Mouse (Mus musculus) limb, embryonic 15.5 days (tissue): ENCODE data around the gene 4930507D05Rik. TPM values are rescaled to one million over a fixed set of nuclear protein-coding genes. Genes with fewer than 3 reads are reported as not detected.

Experiments
- ATAC-seq: fragments of 200-750 bp; cut with Nextera tagmentation; 2 replicates; pipeline ENCODE4 v1.8.0; 2017; ENCODE audit warnings: low read depth, moderate TSS enrichment; ENCODE audit not compliant: insufficient number of reproducible peaks, low FRiP score, low TSS enrichment
- H3K27ac ChIP-seq: fragments of 300-500 bp; sonication (generic); 2 replicates; pipeline ENCODE4 v1.5.1; 2015; ENCODE audit warnings: moderate library complexity, mild to moderate bottlenecking, inconsistent platforms
- H3K27me3 ChIP-seq: fragments of 300-500 bp; sonication (generic); 2 replicates; pipeline ENCODE4 v1.6.1; 2015; ENCODE audit warnings: inconsistent platforms
- H3K36me3 ChIP-seq: fragments of 300-500 bp; sonication (generic); 2 replicates; pipeline ENCODE4 v1.6.1; 2015; ENCODE audit warnings: inconsistent platforms
- H3K4me1 ChIP-seq: fragments of 300-500 bp; sonication (generic); 2 replicates; pipeline ENCODE4 v1.6.1; 2015; ENCODE audit warnings: inconsistent platforms
- H3K4me2 ChIP-seq: fragments of 300-500 bp; sonication (generic); 2 replicates; pipeline ENCODE4 v1.6.1; 2015; ENCODE audit warnings: mild to moderate bottlenecking, inconsistent platforms
- H3K4me3 ChIP-seq: fragments of 300-500 bp; sonication (generic); 2 replicates; pipeline ENCODE4 v1.5.1; 2015; ENCODE audit warnings: mild to moderate bottlenecking, inconsistent platforms
- H3K9ac ChIP-seq: fragments of 300-500 bp; sonication (generic); 2 replicates; pipeline ENCODE4 v1.6.1; 2015; ENCODE audit warnings: inconsistent platforms
- H3K9me3 ChIP-seq: fragments of 300-500 bp; sonication (generic); 2 replicates; pipeline ENCODE4 v1.6.1; 2016; ENCODE audit warnings: inconsistent platforms
- WGBS: fragments of 180-500 bp; shearing (Covaris S2); methylation state at CpG from one replicate; pipeline ENCODE4 v1.1.7; 2015; 5-methylcytosine and 5-hydroxymethylcytosine counted together
- polyA plus RNA-seq: library from polyadenylated mRNA; unstranded; fragments of >200 nt; fragmentation: Nextera tagmentation; extraction: Ambion mirVana; gene quantifications from 2 replicates; pipeline ENCODE4 v1.2.1, GENCODE M21; 2015

The 4930507D05Rik gene
- 0.35 and 0.37 TPM in 2 replicates for polyA plus RNA-seq

GRCm38 (mm10) chr10:62449364-62450279, at the start of gene 4930507D05Rik, which contains the start of gene Supv3l1:
Gene 4930507D05Rik (plus strand): TSS chr10:62449489.
Gene Supv3l1 (minus strand): TSS chr10:62449738.
- peaks cover 33% of the 10 kb centered on the region for H3K36me3 ChIP-seq
- H3K27ac ChIP-seq = peak within 1 kb of the TSS; percentile 95
- ATAC-seq = peak; percentile 86
- peak within 1 kb of the TSS; percentile 71 for H3K4me2 ChIP-seq
- H3K4me3 ChIP-seq = peak within 1 kb of the TSS; percentile 99
- no peaks in the 10 kb centered on the region for H3K27me3 ChIP-seq
- H3K9ac ChIP-seq = peak within 1 kb of the TSS; percentile 99
- H3K9me3 ChIP-seq = no peaks in the 10 kb centered on the region
- H3K4me1 ChIP-seq = peaks cover 16% of the 10 kb centered on the region
- under 1% methylated on average over 73 of the region's 73 CpGs for WGBS

- no peaks in the 10 kb centered on the region for H3K9me3 ChIP-seq
- no peaks in the 10 kb centered on the region for H3K36me3 ChIP-seq
- no peak overlapping the region for H3K4me3 ChIP-seq
- ATAC-seq = peak; percentile 62; the same call in 1 of the 2 replicates
- H3K4me2 ChIP-seq = no peak overlapping the region
- H3K27me3 ChIP-seq = peaks cover 5% of the 10 kb centered on the region; the same call in 1 of the 2 replicates
- 0 out of 2 replicates have a peak overlapping the region, but pooled peaks have one; percentile 17 for H3K27ac ChIP-seq
- H3K9ac ChIP-seq = no peak overlapping the region
- 75% methylated on average over 19 of the region's 19 CpGs for WGBS
- H3K4me1 ChIP-seq = peaks cover 8% of the 10 kb centered on the region
Measured at GRCm38 (mm10) chr10:62401641-62402111, 47.6 kb upstream of the 4930507D05Rik start.

- Histone ChIP-seq H3K4me2 (peak overlapping the region; percentile 32), H3K4me1 (peaks cover 8% of the 10 kb centered on the region), H3K27me3 (peaks cover 11% of the 10 kb centered on the region; the same call in 1 of the 2 replicates), H3K27ac (no peak overlapping the region), H3K36me3 (no peaks in the 10 kb centered on the region), H3K9ac (no peak overlapping the region), H3K9me3 (no peaks in the 10 kb centered on the region), H3K4me3 (peak overlapping the region; percentile 8; the same call in 1 of the 2 replicates)
- ATAC-seq = no peak
- 31% methylated on average over 14 of the region's 14 CpGs for WGBS
Measured at GRCm38 (mm10) chr10:62404901-62405300, 44.4 kb upstream of the 4930507D05Rik start.

- Histone ChIP-seq H3K4me2 (no peak overlapping the region), H3K4me1 (no peaks in the 10 kb centered on the region), H3K36me3 (no peaks in the 10 kb centered on the region), H3K27ac (no peak overlapping the region), H3K9ac (no peak overlapping the region), H3K27me3 (0 out of 2 replicates have a peak, but pooled peaks cover 5% of the 10 kb centered on the region), H3K9me3 (no peaks in the 10 kb centered on the region), H3K4me3 (no peak overlapping the region)
- no peak for ATAC-seq
- 11% methylated on average over 5 of the region's 5 CpGs for WGBS
Measured at GRCm38 (mm10) chr10:62410943-62411342, 38.3 kb upstream of the 4930507D05Rik start.

GRCm38 (mm10) chr10:62411431-62412410, 37.6 kb upstream of the 4930507D05Rik start:
- no peak for ATAC-seq
- H3K9ac ChIP-seq = no peak overlapping the region
- 70% methylated on average over 19 of the region's 19 CpGs for WGBS

GRCm38 (mm10) chr10:62412906-62413605, 36.2 kb upstream of the 4930507D05Rik start:
- no peak overlapping the region for H3K4me2 ChIP-seq
- 13% methylated on average over 8 of the region's 8 CpGs for whole genome bisulfite sequencing

More at GRCm38 (mm10) chr10:62411431-62412410, 37.6 kb upstream of the 4930507D05Rik start:
- Histone ChIP-seq H3K4me3 (no peak overlapping the region), H3K9me3 (no peaks in the 10 kb centered on the region), H3K4me1 (no peaks in the 10 kb centered on the region), H3K4me2 (no peak overlapping the region), H3K27me3 (0 out of 2 replicates have a peak, but pooled peaks cover 5% of the 10 kb centered on the region), H3K27ac (no peak overlapping the region), H3K36me3 (no peaks in the 10 kb centered on the region)

GRCm38 (mm10) chr10:62413606-62413982, 35.7 kb upstream of the 4930507D05Rik start:
- 38% methylated on average over 4 of the region's 4 CpGs for WGBS
- no peaks in the 10 kb centered on the region for H3K9me3 ChIP-seq
- no peak overlapping the region for H3K4me2 ChIP-seq
- no peaks in the 10 kb centered on the region for H3K36me3 ChIP-seq
- no peak overlapping the region for H3K27ac ChIP-seq
- no peaks in the 10 kb centered on the region for H3K27me3 ChIP-seq
- no peak overlapping the region for H3K4me3 ChIP-seq
- H3K9ac ChIP-seq = no peak overlapping the region
- no peaks in the 10 kb centered on the region for H3K4me1 ChIP-seq
- ATAC-seq = no peak

More at GRCm38 (mm10) chr10:62412906-62413605, 36.2 kb upstream of the 4930507D05Rik start:
- Histone ChIP-seq H3K9me3 (no peaks in the 10 kb centered on the region), H3K9ac (no peak overlapping the region), H3K4me3 (no peak overlapping the region), H3K27me3 (no peaks in the 10 kb centered on the region), H3K36me3 (no peaks in the 10 kb centered on the region), H3K27ac (no peak overlapping the region), H3K4me1 (no peaks in the 10 kb centered on the region)
- no peak; the same call in 1 of the 2 replicates for ATAC-seq

GRCm38 (mm10) chr10:62418831-62419356, 30.4 kb upstream of the 4930507D05Rik start:
- H3K4me2 ChIP-seq = no peak overlapping the region

GRCm38 (mm10) chr10:62419422-62419821, 29.9 kb upstream of the 4930507D05Rik start:
- no peak overlapping the region for H3K9ac ChIP-seq
- no peak overlapping the region for H3K4me3 ChIP-seq
- no peaks in the 10 kb centered on the region for H3K9me3 ChIP-seq
- no peak overlapping the region for H3K4me2 ChIP-seq
- WGBS = 63% methylated on average over 5 of the region's 5 CpGs
- H3K27ac ChIP-seq = no peak overlapping the region
- no peaks in the 10 kb centered on the region for H3K27me3 ChIP-seq
- no peaks in the 10 kb centered on the region for H3K36me3 ChIP-seq
- no peaks in the 10 kb centered on the region for H3K4me1 ChIP-seq
- no peak for ATAC-seq

More at GRCm38 (mm10) chr10:62418831-62419356, 30.4 kb upstream of the 4930507D05Rik start:
- Histone ChIP-seq H3K9ac (no peak overlapping the region), H3K27me3 (no peaks in the 10 kb centered on the region), H3K36me3 (no peaks in the 10 kb centered on the region), H3K4me3 (no peak overlapping the region), H3K9me3 (no peaks in the 10 kb centered on the region), H3K27ac (no peak overlapping the region), H3K4me1 (no peaks in the 10 kb centered on the region)
- ATAC-seq = no peak
- 74% methylated on average over 7 of the region's 7 CpGs for WGBS

- 66% methylated on average over 6 of the region's 6 CpGs for WGBS
Measured at GRCm38 (mm10) chr10:62420399-62420798, 28.9 kb upstream of the 4930507D05Rik start.

More at GRCm38 (mm10) chr10:62420399-62420798, 28.9 kb upstream of the 4930507D05Rik start:
- ATAC-seq = no peak
- H3K36me3 ChIP-seq = no peaks in the 10 kb centered on the region
- no peak overlapping the region for H3K4me3 ChIP-seq
- no peaks in the 10 kb centered on the region for H3K27me3 ChIP-seq
- no peak overlapping the region for H3K4me2 ChIP-seq
- H3K9me3 ChIP-seq = no peaks in the 10 kb centered on the region
- H3K9ac ChIP-seq = no peak overlapping the region
- no peak overlapping the region for H3K27ac ChIP-seq
- H3K4me1 ChIP-seq = peaks cover under 1% of the 10 kb centered on the region; the same call in 1 of the 2 replicates
